Mouse (Mus musculus) embryonic facial prominence, embryonic 11.5 days (tissue): ENCODE measurements around the gene Brap. TPM values are rescaled to one million over a fixed set of nuclear protein-coding genes. Genes with fewer than 3 reads are reported as not detected.

ENCODE experiments used
- ATAC-seq: fragments of 200-750 bp; cut with Nextera tagmentation; replicated peaks from 2 replicates; pipeline ENCODE4 v1.8.0; 2017; ENCODE audit warnings: low read depth; ENCODE audit not compliant: insufficient number of reproducible peaks, low FRiP score, low TSS enrichment
- DNase-seq: peaks from one replicate; pipeline ENCODE4 v3.0.0-alpha.2; 2015; ENCODE audit warnings: low spot score
- H3K27ac ChIP-seq: fragments of 300-500 bp; sonication (generic); replicated peaks from 2 replicates; pipeline ENCODE4 v1.5.1; 2014; ENCODE audit warnings: mild to moderate bottlenecking, low read depth, low read length, control low read depth
- H3K27me3 ChIP-seq: fragments of 300-500 bp; sonication (generic); 2 replicates; pipeline ENCODE4 v1.6.1; 2014; ENCODE audit warnings: mild to moderate bottlenecking, low read length, moderate library complexity, mixed read lengths; ENCODE audit not compliant: control insufficient read depth, insufficient read depth
- H3K36me3 ChIP-seq: fragments of 300-500 bp; sonication (generic); replicated peaks from 2 replicates; pipeline ENCODE4 v1.6.1; 2014; ENCODE audit warnings: low read depth, mild to moderate bottlenecking, low read length, moderate library complexity, mixed read lengths; ENCODE audit not compliant: control insufficient read depth, insufficient read depth
- H3K4me1 ChIP-seq: fragments of 300-500 bp; sonication (generic); 2 replicates; pipeline ENCODE4 v1.6.1; 2014; ENCODE audit warnings: low read length, mixed read lengths; ENCODE audit not compliant: control insufficient read depth, insufficient read depth
- H3K4me2 ChIP-seq: fragments of 300-500 bp; sonication (generic); 2 replicates; pipeline ENCODE4 v1.6.1; 2014; ENCODE audit warnings: low read depth, mild to moderate bottlenecking, control low read depth, low read length, moderate library complexity
- H3K4me3 ChIP-seq: fragments of 300-500 bp; sonication (generic); 2 replicates; pipeline ENCODE4 v1.5.1; 2014; ENCODE audit warnings: low read depth, low read length, control low read depth
- H3K9ac ChIP-seq: fragments of 300-500 bp; sonication (generic); replicated peaks from 2 replicates; pipeline ENCODE4 v1.6.1; 2014; ENCODE audit warnings: mild to moderate bottlenecking, control low read depth, low read length
- H3K9me3 ChIP-seq: fragments of 300-500 bp; sonication (generic); replicated peaks from 2 replicates; pipeline ENCODE4 v1.6.1; 2016; ENCODE audit warnings: mild to moderate bottlenecking, low read length, inconsistent platforms, mixed read lengths; ENCODE audit not compliant: control insufficient read depth
- WGBS: fragments of 180-500 bp; shearing (Covaris S2); extraction: QIAGEN DNeasy Blood & Tissue Kit; methylation state at CpG from one replicate; pipeline ENCODE4 v1.1.7; 2014; 5-methylcytosine and 5-hydroxymethylcytosine counted together
- polyA plus RNA-seq: library from polyadenylated mRNA; unstranded; fragments of >200 nt; fragmentation: Nextera tagmentation; extraction: Ambion mirVana; gene quantifications from 2 replicates; pipeline ENCODE4 v1.2.1, GENCODE M21; 2014

The Brap gene
- polyA plus RNA-seq, 1 experiment from 2014 or later = 38.7 TPM

DNA sequence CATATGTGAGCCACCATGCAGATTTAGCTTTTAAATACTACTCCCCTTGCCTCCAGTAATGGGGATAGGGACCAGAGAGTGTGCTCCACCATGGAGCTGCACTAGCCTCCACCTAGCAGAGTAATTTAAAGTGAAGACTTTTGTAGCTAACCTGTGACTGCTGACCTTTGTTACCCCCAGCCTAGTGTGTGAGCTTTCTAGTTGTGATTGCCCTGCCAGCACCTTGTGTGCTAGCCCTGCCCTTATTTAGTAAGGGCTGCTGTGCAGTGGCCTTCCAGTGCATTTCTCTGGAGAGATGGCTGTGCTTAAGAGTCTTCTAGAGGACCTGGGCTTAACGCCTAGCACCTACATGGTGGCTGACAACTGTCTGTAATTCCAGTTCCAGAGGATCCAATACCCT is 64.3 kb downstream of the Brap start:
- Histone ChIP-seq H3K4me2 (no peak overlapping the region), H3K9ac (no peak overlapping the region), H3K36me3 (no peaks in the 10 kb centered on the region), H3K4me3 (no peak overlapping the region), H3K27me3 (no peaks in the 10 kb centered on the region), H3K4me1 (no peaks in the 10 kb centered on the region), H3K9me3 (no peaks in the 10 kb centered on the region), H3K27ac (no peak overlapping the region)
- ATAC-seq = no peak
- 82% methylated on average over 1 of the region's 1 CpGs for WGBS
- DNase-seq = no peak

DNA sequence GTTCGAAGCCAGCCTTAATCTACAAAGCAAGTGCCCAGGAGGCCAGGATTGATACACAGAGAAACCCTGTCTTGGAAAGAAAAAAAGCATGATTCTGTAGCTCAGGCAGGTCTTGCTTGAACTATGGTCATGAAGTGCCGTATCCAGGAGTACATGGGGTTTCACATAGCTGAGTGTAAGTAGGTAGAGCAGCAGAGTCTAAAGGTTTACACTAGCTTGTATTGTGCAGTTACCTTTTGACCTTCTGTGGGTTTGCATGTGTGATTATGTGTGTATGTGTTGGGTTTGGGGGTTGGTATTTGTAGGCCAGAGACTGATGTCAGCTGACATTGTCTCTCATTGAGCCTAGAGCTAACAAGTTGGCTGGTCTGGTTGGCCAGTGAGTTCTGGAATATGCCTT is 69.7 kb downstream of the Brap start:
- H3K27me3 ChIP-seq = no peaks in the 10 kb centered on the region
- no peaks in the 10 kb centered on the region; the same call in 1 of the 2 replicates for H3K9me3 ChIP-seq
- ATAC-seq (no peak), DNase-seq (no peak)
- H3K36me3 ChIP-seq = no peaks in the 10 kb centered on the region
- H3K4me1 ChIP-seq = no peaks in the 10 kb centered on the region
- H3K4me2 ChIP-seq = no peak overlapping the region
- no peak overlapping the region for H3K9ac ChIP-seq
- H3K27ac ChIP-seq = no peak overlapping the region
- no peak overlapping the region for H3K4me3 ChIP-seq
- WGBS = 95% methylated on average over 2 of the region's 2 CpGs

DNA sequence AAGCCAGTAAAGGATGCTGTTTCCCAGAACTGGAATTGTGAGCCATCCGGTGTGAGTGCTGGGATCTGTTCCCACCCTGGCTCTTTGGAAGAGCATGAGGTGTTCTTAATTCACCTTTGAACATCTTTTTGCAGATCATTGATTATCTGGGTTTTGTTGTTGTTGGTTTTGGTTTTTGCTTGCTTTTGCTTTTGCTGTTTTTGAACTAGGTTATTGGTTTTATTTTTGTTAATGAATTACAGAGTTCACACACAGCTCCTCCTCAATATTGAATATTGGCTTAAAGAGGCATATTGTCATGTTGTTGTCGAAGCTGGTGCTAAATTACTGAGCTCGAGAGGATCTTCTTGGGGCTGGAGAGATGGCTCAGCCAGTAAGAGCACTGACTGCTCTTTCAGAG is 76.3 kb downstream of the Brap start:
- H3K27me3 ChIP-seq = no peaks in the 10 kb centered on the region
- H3K4me1 ChIP-seq = no peaks in the 10 kb centered on the region
- no peak overlapping the region for H3K27ac ChIP-seq
- no peak overlapping the region for H3K9ac ChIP-seq
- DNase-seq (no peak), ATAC-seq (no peak)
- H3K9me3 ChIP-seq = no peaks in the 10 kb centered on the region; the same call in 1 of the 2 replicates
- no peak overlapping the region for H3K4me2 ChIP-seq
- 93% methylated on average over 3 of the region's 3 CpGs for WGBS
- H3K36me3 ChIP-seq = no peaks in the 10 kb centered on the region; the same call in 1 of the 2 replicates
- H3K4me3 ChIP-seq = no peak overlapping the region

Other genes with a start within 250 kb of the Brap start
- gene Tmem116, start 208.7 kb upstream of the Brap start, polyA plus RNA-seq = 0.45 and 0.96 TPM in 2 replicates
- 102 and 110 TPM in 2 replicates for gene Erp29, start 208.1 kb upstream of the Brap start, polyA plus RNA-seq
- not detected in 2 replicates for gene Adam1b, start 157.1 kb upstream of the Brap start, polyA plus RNA-seq
- gene Adam1a, start 115.1 kb upstream of the Brap start, polyA plus RNA-seq = 1.5 TPM in 2 replicates
- not detected in 2 replicates for gene Gm42878, start 115.1 kb upstream of the Brap start, polyA plus RNA-seq
- 55.8 and 57.1 TPM in 2 replicates for gene Mapkapk5, start 114.7 kb upstream of the Brap start, polyA plus RNA-seq
- gene Aldh2, start 66.7 kb upstream of the Brap start, polyA plus RNA-seq = 84.4 and 88.8 TPM in 2 replicates
- gene Acad12, start 41.6 kb upstream of the Brap start, polyA plus RNA-seq = 1.5 and 1.8 TPM in 2 replicates
- gene Acad10, start within 50 bp of the Brap start, polyA plus RNA-seq = 1.2 and 1.7 TPM in 2 replicates
- gene Atxn2, start 50.8 kb downstream of the Brap start, polyA plus RNA-seq = 57.6 and 61.5 TPM in 2 replicates
- gene Sh2b3, start 177.1 kb downstream of the Brap start, polyA plus RNA-seq = 7.8 and 8.7 TPM in 2 replicates
- 25.2 and 27.4 TPM in 2 replicates for gene Pheta1, start 188.4 kb downstream of the Brap start, polyA plus RNA-seq